Mouse (Mus musculus) C2C12 (cell line): ENCODE measurements around the gene Fras1. TPM values are rescaled to one million over a fixed set of nuclear protein-coding genes. Genes with fewer than 3 reads are reported as not detected.
A peak's percentile ranks its signal among the peaks of the same experiment; 100 is the strongest.

Source experiments
- H3K27me3 ChIP-seq: one replicate; pipeline ENCODE4 v1.6.1; 2011; ENCODE audit not compliant: control insufficient read depth, insufficient read depth, insufficient read length
- H3K36me3 ChIP-seq: one replicate; pipeline ENCODE4 v1.6.1; 2011; ENCODE audit not compliant: control insufficient read depth, insufficient read depth
- H3K4me3 ChIP-seq: one replicate; pipeline ENCODE4 v1.5.1; 2011; ENCODE audit warnings: mild to moderate bottlenecking, control low read depth; ENCODE audit not compliant: poor library complexity, insufficient read depth, severe bottlenecking
- H3K79me2 ChIP-seq: one replicate; pipeline ENCODE4 v1.6.1; 2011; ENCODE audit not compliant: control insufficient read depth, insufficient read depth
- H3K79me3 ChIP-seq: one replicate; pipeline ENCODE4 v1.6.1; 2011; ENCODE audit warnings: low read depth, control low read depth
- H3ac ChIP-seq: one replicate; pipeline ENCODE3; 2011; ENCODE audit warnings: low read depth; ENCODE audit not compliant: control insufficient read depth, insufficient read length
- CEBPB ChIP-seq: IDR thresholded peaks from one replicate; pipeline ENCODE4 v1.6.1; 2011; ENCODE audit warnings: low read depth, mild to moderate bottlenecking, control low read depth, moderate library complexity
- CTCF ChIP-seq: IDR thresholded peaks from one replicate; pipeline ENCODE4 v1.5.1; 2011; ENCODE audit not compliant: control insufficient read depth, insufficient read depth, insufficient read length
- FOSL1 ChIP-seq: IDR thresholded peaks from one replicate; pipeline ENCODE4 v1.8.0; 2011; ENCODE audit warnings: mild to moderate bottlenecking, low read length; ENCODE audit not compliant: poor library complexity, insufficient read depth, severe bottlenecking
- MAX ChIP-seq: IDR thresholded peaks from one replicate; pipeline ENCODE4 v1.6.1; 2011; ENCODE audit warnings: mild to moderate bottlenecking, control low read depth
- MYOD1 ChIP-seq: IDR thresholded peaks from one replicate; pipeline ENCODE4 v1.6.1; 2011; ENCODE audit warnings: low read depth; ENCODE audit not compliant: control insufficient read depth, insufficient read length
- MYOG ChIP-seq: IDR thresholded peaks from one replicate; pipeline ENCODE4 v1.6.1; 2011; ENCODE audit not compliant: control insufficient read depth, insufficient read length; ENCODE audit errors: extremely low read depth
- USF1 ChIP-seq: IDR thresholded peaks from one replicate; pipeline ENCODE4 v1.6.1; 2011; ENCODE audit warnings: low read depth, mild to moderate bottlenecking, control low read depth, moderate library complexity
- polyA plus RNA-seq: library from polyadenylated mRNA; unstranded; fragments of >200 nt; fragmentation: generic; extraction: Trizol; gene quantifications from one replicate; pipeline ENCODE4 v1.2.1, GENCODE M21; 2012; ENCODE audit warnings: missing spikeins

The Fras1 gene
- polyA plus RNA-seq, 1 experiment, result 0.11 TPM

- TF ChIP-seq USF1, result no peak
- TF ChIP-seq MAX, result no peak
- no peak for TF ChIP-seq CEBPB
- no peak for TF ChIP-seq CTCF
- TF ChIP-seq MYOD1, result no peak
- TF ChIP-seq FOSL1, result no peak
- TF ChIP-seq MYOG, result no peak
- Histone ChIP-seq H3K79me2 (no peaks in the 10 kb centered on the region), H3ac (no peak overlapping the region), H3K79me3 (no peaks in the 10 kb centered on the region), H3K36me3 (no peaks in the 10 kb centered on the region), H3K27me3 (no peaks in the 10 kb centered on the region), H3K4me3 (no peak overlapping the region)
Measured at GRCm38 (mm10) chr5:96351963-96352362, 21.8 kb upstream of the Fras1 start.

GRCm38 (mm10) chr5:96363950-96364349 lies 9.8 kb upstream of the Fras1 start:
- Histone ChIP-seq H3K79me3 (no peaks in the 10 kb centered on the region), H3K4me3 (no peak overlapping the region)

GRCm38 (mm10) chr5:96365590-96365989 lies 8.2 kb upstream of the Fras1 start:
- no peak overlapping the region for H3K4me3 ChIP-seq

More at GRCm38 (mm10) chr5:96363950-96364349, 9.8 kb upstream of the Fras1 start:
- no peak overlapping the region for H3ac ChIP-seq
- TF ChIP-seq MAX, result no peak
- no peak for TF ChIP-seq MYOD1
- TF ChIP-seq USF1, result no peak
- no peak for TF ChIP-seq CEBPB
- H3K36me3 ChIP-seq, result no peaks in the 10 kb centered on the region
- H3K27me3 ChIP-seq, result no peaks in the 10 kb centered on the region
- no peaks in the 10 kb centered on the region for H3K79me2 ChIP-seq

GRCm38 (mm10) chr5:96367260-96367659 lies 6.5 kb upstream of the Fras1 start:
- no peak overlapping the region for H3K4me3 ChIP-seq
- no peaks in the 10 kb centered on the region for H3K79me2 ChIP-seq
- H3K79me3 ChIP-seq, result no peaks in the 10 kb centered on the region
- no peak for TF ChIP-seq CTCF
- TF ChIP-seq MYOG, result no peak
- TF ChIP-seq USF1, result no peak
- TF ChIP-seq FOSL1, result no peak
- TF ChIP-seq MYOD1, result no peak
- no peak for TF ChIP-seq CEBPB
- TF ChIP-seq MAX, result no peak
- H3ac ChIP-seq, result no peak overlapping the region
- no peaks in the 10 kb centered on the region for H3K27me3 ChIP-seq
- H3K36me3 ChIP-seq, result no peaks in the 10 kb centered on the region

More at GRCm38 (mm10) chr5:96365590-96365989, 8.2 kb upstream of the Fras1 start:
- Histone ChIP-seq H3ac (no peak overlapping the region), H3K79me3 (no peaks in the 10 kb centered on the region), H3K36me3 (no peaks in the 10 kb centered on the region), H3K79me2 (no peaks in the 10 kb centered on the region), H3K27me3 (no peaks in the 10 kb centered on the region)
- TF ChIP-seq MYOG (no peak), FOSL1 (no peak), MAX (no peak), CEBPB (no peak), USF1 (no peak), CTCF (no peak), MYOD1 (no peak)

GRCm38 (mm10) chr5:96373106-96373505 lies 649 bp upstream of the Fras1 start:
- Histone ChIP-seq H3K36me3 (no peaks in the 10 kb centered on the region), H3K79me2 (no peaks in the 10 kb centered on the region), H3ac (no peak overlapping the region), H3K79me3 (no peaks in the 10 kb centered on the region), H3K27me3 (no peaks in the 10 kb centered on the region), H3K4me3 (no peak overlapping the region)
- no peak for TF ChIP-seq MAX
- TF ChIP-seq MYOD1, result no peak
- TF ChIP-seq MYOG, result no peak
- no peak for TF ChIP-seq FOSL1
- TF ChIP-seq CEBPB, result no peak
- TF ChIP-seq USF1, result no peak

- peak overlapping the region; percentile 11 for H3K4me3 ChIP-seq
- no peaks in the 10 kb centered on the region for H3K79me2 ChIP-seq
- H3K27me3 ChIP-seq, result no peaks in the 10 kb centered on the region
- H3K36me3 ChIP-seq, result no peaks in the 10 kb centered on the region
- no peaks in the 10 kb centered on the region for H3K79me3 ChIP-seq
- H3ac ChIP-seq, result peak overlapping the region; percentile 53
- TF ChIP-seq MAX (no peak), MYOD1 (no peak), CEBPB (no peak), MYOG (no peak), FOSL1 (no peak), CTCF (no peak), USF1 (no peak)
Measured at GRCm38 (mm10) chr5:96373986-96374901, 489 bp downstream of the Fras1 start.
